ENCODE assay signal across 8 mouse cellular contexts in genomic region chr4:141443641-141444429, GRCm38 (mm10). TPM values are rescaled to one million over a fixed set of nuclear protein-coding genes. Genes with fewer than 3 reads are reported as not detected.
DNase-seq lines count a peak whose midpoint lies in the region; ATAC-seq and TF ChIP-seq lines count a peak whose summit lies in the region.

No protein-coding gene starts in this region.

- DNase-seq in cerebellum, adult 2 months: no peak
- no peak for DNase-seq in cerebellum, postnatal 36 days
- DNase-seq in thymus, adult 2 months: no peak
- no peak for DNase-seq in thymus, adult 18-20 months
- DNase-seq in liver, embryonic 14.5 days (ENCODE audit: low read depth in 3 of 3, low spot score in 3 of 3): no peak
- DNase-seq in frontal cortex, postnatal 25 days (ENCODE audit: low spot score in 2 of 2): no peak
- no peak for DNase-seq in kidney, adult 18-20 months
- DNase-seq in right cerebral cortex, postnatal 10 days (ENCODE audit: low spot score in 2 of 2): no peak

- H3K4me1 ChIP-seq in cerebellum, adult 2 months (ENCODE audit: control insufficient read depth, insufficient read depth, low read length): 0 out of 2 replicates have a peak, but pooled peaks cover 5% of the 10 kb centered on the region
- H3K4me1 ChIP-seq in thymus, adult 2 months (replicated peaks; ENCODE audit: control insufficient read depth, insufficient read depth, low read length): peaks cover 21% of the 10 kb centered on the region
- H3K4me1 ChIP-seq in liver, embryonic 14.5 days (replicated peaks; ENCODE audit: control insufficient read depth in 2 of 2, insufficient read depth in 2 of 2, low read length in 1 of 2): peaks cover 8 to 10% of the 10 kb centered on the region in 2 experiments

- no peak for TF ChIP-seq POLR2A in cerebellum, adult 2 months (IDR thresholded peaks at IDR 0.05; ENCODE audit: borderline replicate concordance, insufficient read depth, low read length)
- TF ChIP-seq POLR2A in thymus, adult 2 months (IDR thresholded peaks at IDR 0.05; ENCODE audit: control insufficient read depth, extremely low read depth, insufficient read depth, low read length, poor library complexity): no peak

- peak overlapping the region; percentile 86 for H3K4me2 ChIP-seq in liver, embryonic 14.5 days (ENCODE audit: low read depth)

- H3K27ac ChIP-seq in cerebellum, adult 2 months (ENCODE audit: insufficient read depth, low read length): no peak overlapping the region
- H3K27ac ChIP-seq in thymus, adult 2 months (ENCODE audit: control insufficient read depth, insufficient read depth, low read length): no peak overlapping the region
- H3K27ac ChIP-seq in liver, embryonic 14.5 days: no peak overlapping the region

- 41% methylated on average over 11 of the region's 11 CpGs for WGBS in cerebellum, adult 2 months
- WGBS in thymus, adult 2 months: 45% methylated on average over 11 of the region's 11 CpGs
- 20% methylated on average over 11 of the region's 11 CpGs for WGBS in liver, embryonic 14.5 days (ENCODE audit: insufficient replicate concordance)

- no peaks in the 10 kb centered on the region for H3K27me3 ChIP-seq in cerebellum, adult 2 months (ENCODE audit: control insufficient read depth, insufficient read depth, low read length)
- H3K27me3 ChIP-seq in thymus, adult 2 months (ENCODE audit: control insufficient read depth, insufficient read depth, low read length): no peaks in the 10 kb centered on the region
- H3K27me3 ChIP-seq in liver, embryonic 14.5 days (ENCODE audit: control insufficient read depth, insufficient read depth, low read length): no peaks in the 10 kb centered on the region

- no peaks in the 10 kb centered on the region for H3K9me3 ChIP-seq in liver, embryonic 14.5 days (ENCODE audit: control insufficient read depth, low read length)

- H3K4me3 ChIP-seq in cerebellum, adult 2 months (replicated peaks; ENCODE audit: insufficient read depth, low read depth, low read length): peak overlapping the region; percentile 79
- peak overlapping the region; percentile 86 for H3K4me3 ChIP-seq in thymus, adult 2 months (ENCODE audit: control insufficient read depth, insufficient read depth, low read length)
- peak overlapping the region; percentile 80 to 99 for H3K4me3 ChIP-seq in liver, embryonic 14.5 days (ENCODE audit: insufficient read depth in 1 of 2, low read depth in 2 of 2, low read length in 2 of 2)

- ATAC-seq in liver, embryonic 14.5 days (ENCODE audit: insufficient read depth): no peak

- peaks cover 12% of the 10 kb centered on the region for H3K36me3 ChIP-seq in thymus, adult 2 months (ENCODE audit: control insufficient read depth, insufficient read depth, low read length)
- H3K36me3 ChIP-seq in liver, embryonic 14.5 days (replicated peaks; ENCODE audit: control insufficient read depth, insufficient read depth, low read depth): no peaks in the 10 kb centered on the region; the same call in 1 of the 2 replicates

- no peak for TF ChIP-seq CTCF in cerebellum, adult 2 months (IDR thresholded peaks at IDR 0.05; ENCODE audit: borderline replicate concordance, insufficient read depth, low read depth, low read length)
- TF ChIP-seq CTCF in thymus, adult 2 months (IDR thresholded peaks at IDR 0.05; ENCODE audit: borderline replicate concordance, control insufficient read depth, extremely low read depth, insufficient read depth, low read length, poor library complexity): no peak
- TF ChIP-seq CTCF in liver, embryonic 14.5 days (IDR thresholded peaks at IDR 0.05; ENCODE audit: low read depth): no peak

- peak overlapping the region; percentile 92 for H3K9ac ChIP-seq in liver, embryonic 14.5 days (replicated peaks)

- TF ChIP-seq EP300 in liver, embryonic 14.5 days (IDR thresholded peaks at IDR 0.05; ENCODE audit: low read depth): no peak

RNA-seq across cellular contexts. Expression of gene Zbtb17, which starts 0.6 kb away (rescaled TPM):
- polyA plus RNA-seq in cerebellum, adult 2 months (2012; rRNA removed): 34.7 TPM in 2 replicates
- 87.3 and 98.6 TPM in 2 replicates for polyA plus RNA-seq in thymus, adult 2 months (2012; rRNA removed)
- 8.7 and 9.1 TPM in 2 replicates for polyA plus RNA-seq in liver, embryonic 14.5 days (2012; rRNA removed)
- polyA plus RNA-seq in liver, embryonic 14.5 days (2014; fragmentation: Nextera tagmentation; extraction: Ambion mirVana): 5.1 and 7.1 TPM in 2 replicates

RNA-seq across cellular contexts. Expression of gene Srarp, which starts 7.9 kb away (rescaled TPM):
- polyA plus RNA-seq in cerebellum, adult 2 months (2012; rRNA removed): 8.7 and 12.9 TPM in 2 replicates
- 0.40 and 0.42 TPM in 2 replicates for polyA plus RNA-seq in thymus, adult 2 months (2012; rRNA removed)
- not detected in 2 replicates for polyA plus RNA-seq in liver, embryonic 14.5 days (2012; rRNA removed)
- not detected in 2 replicates for polyA plus RNA-seq in liver, embryonic 14.5 days (2014; fragmentation: Nextera tagmentation; extraction: Ambion mirVana)

RNA-seq across cellular contexts. Expression of gene Hspb7, which starts 23.3 kb away (rescaled TPM):
- polyA plus RNA-seq in cerebellum, adult 2 months (2012; rRNA removed): 0.10 and 0.16 TPM in 2 replicates
- polyA plus RNA-seq in thymus, adult 2 months (2012; rRNA removed): 3.3 and 36.2 TPM in 2 replicates
- polyA plus RNA-seq in liver, embryonic 14.5 days (2012; rRNA removed): 0.06 and 0.11 TPM in 2 replicates
- not detected in 2 replicates for polyA plus RNA-seq in liver, embryonic 14.5 days (2014; fragmentation: Nextera tagmentation; extraction: Ambion mirVana)

RNA-seq across cellular contexts. Expression of gene Clcnkb, which starts 28.0 kb away (rescaled TPM):
- polyA plus RNA-seq in cerebellum, adult 2 months (2012; rRNA removed): not detected in 2 replicates
- polyA plus RNA-seq in thymus, adult 2 months (2012; rRNA removed): 0.24 and 0.27 TPM in 2 replicates
- not detected in 2 replicates for polyA plus RNA-seq in liver, embryonic 14.5 days (2012; rRNA removed)
- not detected in 2 replicates for polyA plus RNA-seq in liver, embryonic 14.5 days (2014; fragmentation: Nextera tagmentation; extraction: Ambion mirVana)

RNA-seq across cellular contexts. Expression of gene Clcnka, which starts 45.3 kb away (rescaled TPM):
- 0.03 TPM in 1 of 2 replicates, not detected in the other for polyA plus RNA-seq in cerebellum, adult 2 months (2012; rRNA removed)
- 0.35 and 0.46 TPM in 2 replicates for polyA plus RNA-seq in thymus, adult 2 months (2012; rRNA removed)
- not detected in 2 replicates for polyA plus RNA-seq in liver, embryonic 14.5 days (2012; rRNA removed)
- polyA plus RNA-seq in liver, embryonic 14.5 days (2014; fragmentation: Nextera tagmentation; extraction: Ambion mirVana): not detected in 2 replicates
